9 mouse cellular contexts compared by ENCODE assay signal in genomic region chr1:39186711-39187437, GRCm38 (mm10). TPM values are rescaled to one million over a fixed set of nuclear protein-coding genes. Genes with fewer than 3 reads are reported as not detected.
A peak's percentile ranks its signal among the peaks of the same experiment; 100 is the strongest.
DNase-seq lines count a peak whose midpoint lies in the region; ATAC-seq lines count a peak whose summit lies in the region.
"Had no signal": no experiment of that assay in that cellular context is flagged by ENCODE, and none has a peak within 500 bp of the region (broad histone marks: within the 10 kb centered on the region; RNA-seq: fewer than 3 reads in every experiment).

No protein-coding gene starts in this region.

- H3K9ac ChIP-seq in embryonic facial prominence, embryonic 13.5 days: no peak overlapping the region
- H3K9ac ChIP-seq in kidney, embryonic 16.5 days (replicated peaks; ENCODE audit: low read length): no peak overlapping the region
- no peak overlapping the region for H3K9ac ChIP-seq in hindbrain, embryonic 11.5 days (ENCODE audit: low read depth, low read length)

- no peak overlapping the region for H3K4me2 ChIP-seq in embryonic facial prominence, embryonic 13.5 days
- H3K4me2 ChIP-seq in kidney, embryonic 16.5 days (replicated peaks; ENCODE audit: low read depth, low read length): no peak overlapping the region
- no peak overlapping the region for H3K4me2 ChIP-seq in hindbrain, embryonic 11.5 days (replicated peaks; ENCODE audit: low read depth, low read length)

- DNase-seq in ovary, postnatal 36 days (ENCODE audit: low spot score): peak; percentile 27
- DNase-seq in ovary, adult 18-20 months (ENCODE audit: low spot score): no peak
- peak; percentile 38 for DNase-seq in retina, embryonic 14.5 days (ENCODE audit: low spot score)
- DNase-seq in hindbrain, embryonic 11.5 days (ENCODE audit: low spot score): no peak
- DNase-seq in adrenal gland, adult (ENCODE audit: inconsistent age in 2 of 2, low spot score in 1 of 2): no peak
- no peak for DNase-seq in natural killer cell, adult 2 months (ENCODE audit: low spot score in 2 of 2)
- DNase-seq: right cerebral cortex, postnatal 14 days had no signal

- peaks cover 13% of the 10 kb centered on the region for H3K4me1 ChIP-seq in embryonic facial prominence, embryonic 13.5 days
- 0 out of 2 replicates have a peak, but pooled peaks cover 2% of the 10 kb centered on the region for H3K4me1 ChIP-seq in kidney, embryonic 16.5 days (ENCODE audit: insufficient read depth, low read length)
- H3K4me1 ChIP-seq in hindbrain, embryonic 11.5 days (replicated peaks; ENCODE audit: control insufficient read depth, insufficient read depth, low read length): no peaks in the 10 kb centered on the region

- no peaks in the 10 kb centered on the region for H3K9me3 ChIP-seq in embryonic facial prominence, embryonic 13.5 days
- H3K9me3 ChIP-seq in kidney, embryonic 16.5 days (ENCODE audit: low read length): no peaks in the 10 kb centered on the region
- H3K9me3 ChIP-seq in hindbrain, embryonic 11.5 days (ENCODE audit: control insufficient read depth, low read length): no peaks in the 10 kb centered on the region

- 0 out of 2 replicates have a peak overlapping the region, but pooled peaks have one; percentile 22 for H3K27ac ChIP-seq in embryonic facial prominence, embryonic 13.5 days
- peak overlapping the region; percentile 29; the same call in 1 of the 2 replicates for H3K27ac ChIP-seq in kidney, embryonic 16.5 days (ENCODE audit: low read length)
- no peak overlapping the region for H3K27ac ChIP-seq in hindbrain, embryonic 11.5 days (ENCODE audit: low read depth, low read length)

- H3K36me3 ChIP-seq in embryonic facial prominence, embryonic 13.5 days: no peaks in the 10 kb centered on the region
- no peaks in the 10 kb centered on the region for H3K36me3 ChIP-seq in kidney, embryonic 16.5 days (ENCODE audit: insufficient read depth, low read length)
- H3K36me3 ChIP-seq in hindbrain, embryonic 11.5 days (ENCODE audit: control insufficient read depth, insufficient read depth, low read length): no peaks in the 10 kb centered on the region

- H3K4me3 ChIP-seq in embryonic facial prominence, embryonic 13.5 days: no peak overlapping the region
- H3K4me3 ChIP-seq in kidney, embryonic 16.5 days (ENCODE audit: low read length): no peak overlapping the region
- no peak overlapping the region for H3K4me3 ChIP-seq in hindbrain, embryonic 11.5 days (ENCODE audit: low read depth, low read length)

- ATAC-seq in embryonic facial prominence, embryonic 13.5 days (ENCODE audit: insufficient number of reproducible peaks, insufficient read depth, low FRiP score, low TSS enrichment, low read depth): peak; percentile 52; the same call in 1 of the 2 replicates
- ATAC-seq in kidney, embryonic 16.5 days (ENCODE audit: low FRiP score, low TSS enrichment): peak; percentile 73
- no peak for ATAC-seq in hindbrain, embryonic 11.5 days (ENCODE audit: low FRiP score)

- H3K27me3 ChIP-seq in embryonic facial prominence, embryonic 13.5 days: peaks cover 14% of the 10 kb centered on the region
- peaks cover 5% of the 10 kb centered on the region; the same call in 1 of the 2 replicates for H3K27me3 ChIP-seq in kidney, embryonic 16.5 days (ENCODE audit: insufficient read depth, low read length)
- H3K27me3 ChIP-seq in hindbrain, embryonic 11.5 days (ENCODE audit: control insufficient read depth, insufficient read depth, low read length): peaks cover 7% of the 10 kb centered on the region

- 52% methylated on average over 6 of the region's 6 CpGs for WGBS in embryonic facial prominence, embryonic 13.5 days
- WGBS in kidney, embryonic 16.5 days: 53% methylated on average over 6 of the region's 6 CpGs
- 53% methylated on average over 6 of the region's 6 CpGs for WGBS in hindbrain, embryonic 11.5 days

RNA-seq across cellular contexts. Expression of gene Npas2, which starts 6.7 kb away (rescaled TPM):
- 0.73 and 1.7 TPM in 2 replicates for polyA plus RNA-seq in embryonic facial prominence, embryonic 13.5 days (2015; fragmentation: Nextera tagmentation; extraction: Ambion mirVana)
- polyA plus RNA-seq in kidney, embryonic 16.5 days (2015; fragmentation: Nextera tagmentation; extraction: Ambion mirVana): 0.69 and 1.3 TPM in 2 replicates
- 0.12 TPM in 1 of 2 replicates, not detected in the other for polyA plus RNA-seq in hindbrain, embryonic 11.5 days (2014; fragmentation: Nextera tagmentation; extraction: Ambion mirVana)

Comparison
In these comparisons a context has a peak if more than half of its experiments do, and no peak if none do; other contexts are left out.
1. DNase-seq: peak in ovary, postnatal 36 days (single experiment) and retina, embryonic 14.5 days (single experiment); none in ovary, adult 18-20 months (single experiment), hindbrain, embryonic 11.5 days (single experiment), adrenal gland, adult (0 of 2) and natural killer cell, adult 2 months (0 of 2).